Mouse (Mus musculus): Measurements from ENCODE around the gene Cadps2.

GRCm38 (mm10) chr6:23281514-23281820 is 557.8 kb downstream of the Cadps2 start:
- TF ChIP-seq POLR2A (IDR thresholded peaks at IDR 0.05; ENCODE audit: borderline replicate concordance, control insufficient read depth, low read depth, low read length) (no peak), CTCF (IDR thresholded peaks at IDR 0.05; ENCODE audit: control insufficient read depth, insufficient read depth, low read length) (no peak)
